Mouse (Mus musculus) limb, embryonic 14.5 days (tissue): ENCODE measurements at regions not wholly inside any gene's neighbourhood (a gene's known extent, or its start where the extent isn't known, plus 50 kb on each side); places are given as distances from the start of the nearest gene placed in this dataset.

Experiments
- ATAC-seq: fragments of 200-750 bp; cut with Nextera tagmentation; 2 replicates; pipeline ENCODE4 v1.8.0; 2017; ENCODE audit warnings: low read depth, moderate number of reproducible peaks, moderate TSS enrichment; ENCODE audit not compliant: low FRiP score
- DNase-seq: peaks from one replicate; pipeline ENCODE4 v3.0.0-alpha.2; 2015; ENCODE audit warnings: low spot score
- H3K27ac ChIP-seq: fragments of 300-500 bp; sonication (generic); replicated peaks from 2 replicates; pipeline ENCODE4 v1.5.1; 2014; ENCODE audit warnings: low read depth, mild to moderate bottlenecking, low read length, moderate library complexity, mixed read lengths
- H3K27me3 ChIP-seq: fragments of 300-500 bp; sonication (generic); 2 replicates; pipeline ENCODE4 v1.6.1; 2014; ENCODE audit warnings: low read length, mixed read lengths; ENCODE audit not compliant: control insufficient read depth, insufficient read depth
- H3K36me3 ChIP-seq: fragments of 300-500 bp; sonication (generic); 2 replicates; pipeline ENCODE4 v1.6.1; 2014; ENCODE audit warnings: mild to moderate bottlenecking, low read length, moderate library complexity, mixed read lengths; ENCODE audit not compliant: control insufficient read depth, insufficient read depth
- H3K4me1 ChIP-seq: fragments of 300-500 bp; sonication (generic); 2 replicates; pipeline ENCODE4 v1.6.1; 2014; ENCODE audit warnings: antibody characterized with exemption, low read length, mixed read lengths; ENCODE audit not compliant: control insufficient read depth, insufficient read depth
- H3K4me2 ChIP-seq: fragments of 300-500 bp; sonication (generic); replicated peaks from 2 replicates; pipeline ENCODE4 v1.6.1; 2014; ENCODE audit warnings: low read depth, mild to moderate bottlenecking, low read length, moderate library complexity; ENCODE audit not compliant: severe bottlenecking
- H3K4me3 ChIP-seq: fragments of 300-500 bp; sonication (generic); replicated peaks from 2 replicates; pipeline ENCODE4 v1.5.1; 2014; ENCODE audit warnings: low read length
- H3K9ac ChIP-seq: fragments of 300-500 bp; sonication (generic); 2 replicates; pipeline ENCODE4 v1.6.1; 2014; ENCODE audit warnings: mild to moderate bottlenecking, low read depth, low read length, moderate library complexity; ENCODE audit not compliant: severe bottlenecking
- H3K9me3 ChIP-seq: fragments of 300-500 bp; sonication (generic); 2 replicates; pipeline ENCODE4 v1.6.1; 2016; ENCODE audit warnings: low read length; ENCODE audit not compliant: control insufficient read depth
- POLR2A ChIP-seq: fragments of 200-500 bp; IDR thresholded peaks from 2 replicates; pipeline ENCODE4 v1.8.0; 2012; ENCODE audit warnings: inconsistent platforms, mild to moderate bottlenecking, moderate library complexity, borderline replicate concordance; ENCODE audit not compliant: insufficient read depth, insufficient read length; ENCODE audit errors: extremely low read depth
- WGBS: fragments of 180-500 bp; shearing (Covaris S2); extraction: QIAGEN DNeasy Blood & Tissue Kit; methylation state at CpG from one replicate; pipeline ENCODE4 v1.1.7; 2014; 5-methylcytosine and 5-hydroxymethylcytosine counted together

DNA sequence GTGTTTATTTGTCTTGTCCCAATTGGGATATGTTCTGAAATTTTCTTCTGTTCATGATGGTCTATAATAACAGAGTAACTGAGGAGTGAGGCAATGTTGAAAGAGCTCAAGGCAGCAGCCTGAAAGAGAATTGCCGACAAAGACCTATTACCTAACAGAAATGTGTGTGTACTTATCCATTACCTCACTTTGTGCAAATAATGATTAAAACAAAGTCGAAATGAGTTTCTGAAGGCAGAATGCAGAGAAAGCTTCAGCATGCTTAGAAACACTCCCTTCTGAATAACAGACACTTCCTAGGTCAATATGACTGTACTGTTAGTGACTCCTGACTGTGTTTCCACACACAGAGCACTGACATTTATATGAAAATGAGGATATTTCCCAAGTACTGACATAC is 63.0 kb downstream of the Kbtbd8 start:
- Histone ChIP-seq H3K27me3 (no peaks in the 10 kb centered on the region), H3K27ac (no peak overlapping the region), H3K9me3 (no peaks in the 10 kb centered on the region), H3K9ac (no peak overlapping the region), H3K36me3 (no peaks in the 10 kb centered on the region), H3K4me1 (no peaks in the 10 kb centered on the region), H3K4me3 (no peak overlapping the region), H3K4me2 (no peak overlapping the region)
- WGBS, result 76% methylated on average over 2 of the region's 2 CpGs
- no peak for ATAC-seq
- TF ChIP-seq POLR2A, result no peak
- DNase-seq, result no peak

DNA sequence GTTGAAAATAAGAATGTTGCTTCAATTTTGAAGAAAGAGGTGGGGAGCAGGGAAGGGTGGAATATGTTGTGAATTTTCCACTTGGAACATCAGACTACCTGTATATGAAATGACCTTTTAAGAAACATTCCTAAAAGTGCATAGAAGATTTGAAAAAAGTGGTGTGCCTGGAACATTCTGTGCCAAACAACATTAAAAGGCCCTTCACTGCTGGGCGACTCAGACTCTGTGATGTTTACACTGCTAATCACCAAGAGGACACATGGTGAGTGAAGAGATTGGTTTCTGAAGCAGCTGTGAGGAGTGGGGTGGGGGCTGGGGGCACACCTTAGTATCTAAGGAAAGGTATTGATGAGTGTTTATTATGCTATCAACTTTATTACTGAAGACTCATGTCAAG is 65.2 kb downstream of the Kbtbd8 start:
- H3K4me2 ChIP-seq, result no peak overlapping the region
- no peaks in the 10 kb centered on the region for H3K27me3 ChIP-seq
- H3K27ac ChIP-seq, result no peak overlapping the region
- no peak overlapping the region for H3K4me3 ChIP-seq
- H3K36me3 ChIP-seq, result no peaks in the 10 kb centered on the region
- H3K4me1 ChIP-seq, result peaks cover 7% of the 10 kb centered on the region
- ATAC-seq (no peak), DNase-seq (no peak)
- WGBS, result 16% methylated on average over 1 of the region's 1 CpGs
- no peak for TF ChIP-seq POLR2A
- no peak overlapping the region for H3K9ac ChIP-seq
- no peaks in the 10 kb centered on the region for H3K9me3 ChIP-seq

DNA sequence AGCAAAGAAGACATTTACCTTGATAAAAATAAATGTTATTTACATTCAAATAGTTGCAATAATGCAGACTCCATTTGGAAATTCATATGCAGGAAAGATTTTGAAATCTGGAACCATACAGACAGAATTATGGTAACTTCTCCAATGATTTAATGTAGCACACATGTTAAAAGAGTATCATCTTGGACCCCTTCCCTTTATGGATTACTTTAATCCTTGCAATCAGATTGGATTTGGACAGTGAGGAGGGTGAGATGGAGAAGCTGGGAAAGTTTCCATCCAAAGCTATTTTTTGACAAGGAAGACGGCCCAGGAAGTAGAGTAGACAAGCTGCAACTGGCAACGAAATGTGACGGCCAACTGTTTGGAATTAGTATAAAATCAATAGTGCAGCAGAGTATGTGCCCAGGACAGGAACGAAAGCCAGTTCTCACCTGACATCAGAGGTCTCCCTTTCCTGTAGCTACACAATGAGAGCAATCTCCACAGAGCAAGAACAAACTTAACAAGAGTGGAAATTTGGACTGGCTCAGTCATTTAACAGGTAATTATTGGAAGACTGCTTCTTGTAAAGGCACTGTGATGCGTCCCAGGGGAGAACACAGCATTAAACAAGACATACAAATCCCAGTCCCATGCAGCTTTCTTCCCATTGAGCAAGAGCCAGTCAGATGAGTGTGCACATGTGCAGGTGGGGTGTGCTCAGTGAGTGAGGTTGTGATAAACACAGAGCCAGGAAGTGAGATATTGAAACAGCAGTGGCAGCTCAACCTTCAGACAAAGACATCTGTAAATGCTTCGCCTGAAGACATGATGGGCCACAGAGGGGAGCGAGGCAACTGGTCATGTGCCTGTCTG is 68.3 kb downstream of the Kbtbd8 start:
- no peaks in the 10 kb centered on the region for H3K27me3 ChIP-seq
- ATAC-seq (peak; percentile 86), DNase-seq (peak; percentile 59)
- no peaks in the 10 kb centered on the region for H3K9me3 ChIP-seq
- H3K36me3 ChIP-seq, result no peaks in the 10 kb centered on the region
- no peak overlapping the region for H3K27ac ChIP-seq
- H3K4me3 ChIP-seq, result no peak overlapping the region
- no peak overlapping the region for H3K9ac ChIP-seq
- H3K4me1 ChIP-seq, result peaks cover 7% of the 10 kb centered on the region
- H3K4me2 ChIP-seq, result no peak overlapping the region
- 26% methylated on average over 7 of the region's 7 CpGs for WGBS
- no peak for TF ChIP-seq POLR2A

DNA sequence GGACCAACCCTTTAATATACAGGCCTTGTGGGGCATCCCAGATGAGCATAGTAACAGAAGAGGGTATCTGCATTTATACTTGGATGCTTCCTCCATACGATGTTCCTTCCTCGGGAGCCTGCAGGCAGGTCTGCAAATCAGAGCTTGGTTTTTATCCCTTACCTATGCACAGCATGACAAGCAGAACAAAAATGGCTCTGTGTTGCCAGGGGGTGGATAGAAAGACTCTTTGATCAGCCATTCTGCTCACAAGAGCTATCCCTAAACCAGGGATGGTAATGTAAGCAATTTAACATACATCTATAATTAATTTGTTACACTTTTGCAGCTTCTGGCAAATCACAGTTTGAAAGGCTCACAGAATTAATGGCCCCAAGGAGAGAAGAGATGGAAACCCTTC is 79.6 kb downstream of the Kbtbd8 start:
- Histone ChIP-seq H3K27ac (no peak overlapping the region), H3K9me3 (no peaks in the 10 kb centered on the region), H3K36me3 (no peaks in the 10 kb centered on the region), H3K4me3 (no peak overlapping the region), H3K9ac (no peak overlapping the region), H3K27me3 (no peaks in the 10 kb centered on the region), H3K4me1 (no peaks in the 10 kb centered on the region), H3K4me2 (no peak overlapping the region)
- no peak for ATAC-seq
- TF ChIP-seq POLR2A, result no peak
- WGBS, result 66% methylated on average over 2 of the region's 2 CpGs
- no peak for DNase-seq

DNA sequence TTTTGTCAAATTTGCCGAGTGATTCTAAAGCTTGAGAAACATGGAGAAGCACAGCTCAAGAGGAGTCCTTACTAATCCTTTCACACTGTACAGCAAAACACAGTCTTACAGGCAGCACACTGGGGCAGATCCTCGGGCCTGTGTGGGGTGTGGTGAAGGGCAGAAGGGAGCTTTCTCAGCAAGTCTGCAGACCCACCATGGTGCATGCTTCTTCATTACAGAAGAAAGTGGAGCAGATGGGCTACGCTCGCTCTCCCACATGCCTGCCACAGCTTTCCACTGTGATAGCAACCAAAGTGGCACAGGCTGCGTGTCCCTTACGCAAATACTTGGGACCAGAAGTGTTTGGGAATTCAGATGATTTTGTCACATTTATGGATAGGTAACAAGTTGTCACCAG is 81.6 kb downstream of the Kbtbd8 start:
- TF ChIP-seq POLR2A, result no peak
- WGBS, result 83% methylated on average over 6 of the region's 6 CpGs

More for the DNA sequence above, 81.6 kb downstream of the Kbtbd8 start:
- Histone ChIP-seq H3K9ac (no peak overlapping the region), H3K4me1 (peaks cover 18% of the 10 kb centered on the region), H3K27me3 (no peaks in the 10 kb centered on the region), H3K27ac (no peak overlapping the region), H3K9me3 (no peaks in the 10 kb centered on the region), H3K4me3 (no peak overlapping the region), H3K4me2 (no peak overlapping the region), H3K36me3 (no peaks in the 10 kb centered on the region)
- ATAC-seq (no peak), DNase-seq (no peak)
